Mouse (Mus musculus) hindbrain, embryonic 15.5 days (tissue): ENCODE measurements around the gene Pzp. TPM values are rescaled to one million over a fixed set of nuclear protein-coding genes. Genes with fewer than 3 reads are reported as not detected.

ENCODE experiments used
- ATAC-seq: fragments of 200-750 bp; cut with Nextera tagmentation; 2 replicates; pipeline ENCODE4 v1.8.0; 2017; ENCODE audit warnings: low read depth, moderate number of reproducible peaks, moderate TSS enrichment; ENCODE audit not compliant: low FRiP score
- H3K27ac ChIP-seq: fragments of 300-500 bp; sonication (generic); replicated peaks from 2 replicates; pipeline ENCODE4 v1.5.1; 2015; ENCODE audit warnings: mild to moderate bottlenecking, inconsistent platforms
- H3K27me3 ChIP-seq: fragments of 300-500 bp; sonication (generic); 2 replicates; pipeline ENCODE4 v1.6.1; 2015; ENCODE audit warnings: control low read depth, inconsistent platforms
- H3K36me3 ChIP-seq: fragments of 300-500 bp; sonication (generic); 2 replicates; pipeline ENCODE4 v1.6.1; 2015; ENCODE audit warnings: control low read depth, inconsistent platforms
- H3K4me1 ChIP-seq: fragments of 300-500 bp; sonication (generic); replicated peaks from 2 replicates; pipeline ENCODE4 v1.6.1; 2015; ENCODE audit warnings: control low read depth, inconsistent platforms
- H3K4me2 ChIP-seq: fragments of 300-500 bp; sonication (generic); 2 replicates; pipeline ENCODE4 v1.6.1; 2015; ENCODE audit warnings: moderate library complexity, mild to moderate bottlenecking, inconsistent platforms
- H3K4me3 ChIP-seq: fragments of 300-500 bp; sonication (generic); 2 replicates; pipeline ENCODE4 v1.5.1; 2015; ENCODE audit warnings: mild to moderate bottlenecking, inconsistent platforms
- H3K9ac ChIP-seq: fragments of 300-500 bp; sonication (generic); 2 replicates; pipeline ENCODE4 v1.6.1; 2015; ENCODE audit warnings: inconsistent platforms
- H3K9me3 ChIP-seq: fragments of 300-500 bp; sonication (generic); 2 replicates; pipeline ENCODE4 v1.6.1; 2016; ENCODE audit warnings: control low read depth, inconsistent platforms
- WGBS: fragments of 180-500 bp; shearing (Covaris S2); methylation state at CpG from one replicate; pipeline ENCODE4 v1.1.7; 2015; 5-methylcytosine and 5-hydroxymethylcytosine counted together
- polyA plus RNA-seq: library from polyadenylated mRNA; unstranded; fragments of >200 nt; fragmentation: Nextera tagmentation; extraction: Ambion mirVana; gene quantifications from 2 replicates; pipeline ENCODE4 v1.2.1, GENCODE M21; 2015

Gene Pzp
- polyA plus RNA-seq: 0.31 and 0.48 TPM in 2 replicates

DNA sequence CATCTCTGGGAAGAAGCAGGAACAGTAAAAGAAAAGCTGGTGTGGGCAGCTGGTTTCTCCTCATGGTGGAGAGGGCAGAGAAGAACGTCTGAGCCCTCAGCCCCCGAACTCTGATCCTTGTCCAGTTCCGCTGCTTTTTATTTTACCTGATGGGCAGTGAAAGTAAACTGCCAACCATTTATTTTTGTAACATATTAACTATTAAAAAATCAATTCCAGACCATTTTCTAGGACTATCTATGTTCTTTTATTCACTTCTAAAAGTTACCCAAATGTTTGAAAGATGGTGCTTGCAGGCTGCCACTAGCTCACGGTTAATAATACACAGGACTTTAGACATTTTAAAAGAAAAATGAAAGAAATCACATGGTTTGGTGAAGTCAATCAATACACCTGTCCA, at the start of gene Pzp:
Pzp (minus strand) TSS at position 120 of the 400 bp plus-strand sequence.
- WGBS: 89% methylated on average over 4 of the region's 4 CpGs
- ATAC-seq: no peak
- H3K36me3 ChIP-seq: no peaks in the 10 kb centered on the region

DNA sequence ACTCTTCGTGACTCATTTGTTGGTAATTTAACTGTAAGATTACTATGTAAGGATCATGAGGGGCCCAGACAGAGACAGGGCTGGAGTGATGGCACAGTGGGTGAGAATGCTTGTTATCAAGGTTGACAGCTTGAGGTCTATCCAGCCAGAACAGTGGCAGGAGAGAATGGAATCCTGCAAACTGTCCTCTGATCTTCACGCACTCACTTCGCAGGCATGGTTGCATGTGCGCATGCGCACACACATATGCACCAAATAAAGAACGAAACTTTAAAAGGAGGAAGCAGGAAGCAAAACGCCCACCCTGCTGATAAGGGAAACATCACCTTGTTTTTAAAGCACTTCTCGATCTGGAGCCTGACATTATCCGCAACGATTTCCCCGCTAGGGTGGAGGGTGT, 40.1 kb upstream of the Pzp start:
- H3K27ac ChIP-seq: no peak overlapping the region
- ATAC-seq: no peak
- WGBS: 94% methylated on average over 11 of the region's 11 CpGs
- H3K9ac ChIP-seq: no peak overlapping the region
- H3K4me3 ChIP-seq: no peak overlapping the region
- H3K36me3 ChIP-seq: no peaks in the 10 kb centered on the region
- H3K4me1 ChIP-seq: no peaks in the 10 kb centered on the region
- H3K4me2 ChIP-seq: no peak overlapping the region
- H3K9me3 ChIP-seq: no peaks in the 10 kb centered on the region
- no peaks in the 10 kb centered on the region for H3K27me3 ChIP-seq

More for the DNA sequence above, at the start of gene Pzp:
- H3K27me3 ChIP-seq: no peaks in the 10 kb centered on the region
- H3K4me3 ChIP-seq: no peak within 1 kb of the TSS
- H3K9me3 ChIP-seq: no peaks in the 10 kb centered on the region
- no peak within 1 kb of the TSS for H3K9ac ChIP-seq
- H3K4me1 ChIP-seq: no peaks in the 10 kb centered on the region
- H3K4me2 ChIP-seq: no peak within 1 kb of the TSS
- H3K27ac ChIP-seq: no peak within 1 kb of the TSS

DNA sequence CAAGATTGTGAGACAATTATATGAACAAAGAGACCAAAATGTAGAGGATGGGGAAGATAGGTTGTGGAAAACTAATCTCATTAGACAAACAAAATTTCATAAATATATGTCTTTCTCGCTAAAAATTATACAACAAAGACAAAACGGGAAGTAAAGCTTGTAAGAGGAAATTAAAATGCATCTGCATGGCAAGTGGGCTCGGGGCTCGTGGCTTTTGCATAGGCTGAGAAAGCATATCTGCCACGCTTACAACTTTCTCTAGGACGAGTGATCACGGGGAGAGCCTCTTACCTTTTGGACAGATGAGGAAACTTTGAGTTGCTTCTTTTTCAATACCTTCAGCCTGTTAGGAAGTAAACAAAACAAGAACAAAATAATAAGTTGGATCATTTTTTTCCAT, 27.5 kb upstream of the Pzp start:
- no peak overlapping the region for H3K9ac ChIP-seq
- no peak overlapping the region for H3K27ac ChIP-seq
- no peaks in the 10 kb centered on the region for H3K36me3 ChIP-seq
- no peak overlapping the region for H3K4me3 ChIP-seq
- no peak overlapping the region for H3K4me2 ChIP-seq
- H3K4me1 ChIP-seq: no peaks in the 10 kb centered on the region
- no peak for ATAC-seq
- no peaks in the 10 kb centered on the region for H3K27me3 ChIP-seq
- WGBS: 90% methylated on average over 7 of the region's 7 CpGs
- no peaks in the 10 kb centered on the region for H3K9me3 ChIP-seq

DNA sequence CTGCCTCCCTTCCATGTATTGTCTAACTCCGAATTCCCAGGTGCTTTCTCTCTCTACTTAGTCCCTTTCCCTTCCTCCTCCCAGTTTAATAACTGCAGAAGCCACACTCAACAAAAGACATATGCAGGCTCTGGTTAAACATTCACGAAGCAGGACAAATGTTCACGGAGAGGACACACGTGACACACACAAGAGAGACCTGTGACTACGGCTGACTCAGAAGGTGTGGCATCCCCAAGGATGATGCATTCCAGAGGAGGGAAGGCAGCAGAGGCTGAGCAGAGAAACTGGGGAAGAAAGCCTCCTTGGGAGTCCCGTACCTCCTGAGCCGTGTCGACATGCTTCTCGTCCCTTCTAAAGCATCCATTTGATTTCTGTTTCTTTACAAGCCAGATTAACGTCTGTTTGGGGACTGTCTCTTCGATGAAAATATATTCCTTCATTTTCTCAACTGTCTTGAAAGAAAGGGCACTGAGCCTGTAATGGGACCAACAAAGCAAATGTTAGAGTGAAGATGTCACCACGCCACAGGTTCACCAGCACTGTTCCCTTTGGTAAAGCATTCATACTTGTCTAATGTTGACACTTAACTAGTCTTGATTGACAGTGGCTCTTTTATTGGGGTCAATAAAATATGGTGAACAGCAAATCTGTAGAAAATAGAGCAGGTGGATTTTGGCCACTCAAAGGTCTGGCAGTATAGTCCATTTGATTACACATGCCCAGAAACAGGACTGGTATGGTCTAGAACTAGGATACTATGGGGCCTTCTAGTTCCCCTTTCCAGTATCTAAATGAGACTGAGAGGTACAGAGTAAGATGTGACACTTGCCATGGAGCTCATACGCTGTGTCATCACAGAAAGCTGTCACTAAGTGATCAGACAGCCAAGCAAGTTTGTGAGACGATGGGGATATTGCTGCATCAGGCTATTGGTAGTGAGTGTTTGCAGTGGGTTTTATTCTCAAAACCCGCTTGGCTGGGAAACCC, 23.2 kb upstream of the Pzp start:
- 84% methylated on average over 15 of the region's 15 CpGs for WGBS
- Histone ChIP-seq H3K4me1 (no peaks in the 10 kb centered on the region), H3K9ac (no peak overlapping the region), H3K4me3 (no peak overlapping the region), H3K9me3 (no peaks in the 10 kb centered on the region), H3K27me3 (no peaks in the 10 kb centered on the region), H3K4me2 (no peak overlapping the region), H3K36me3 (no peaks in the 10 kb centered on the region), H3K27ac (no peak overlapping the region)
- no peak for ATAC-seq

DNA sequence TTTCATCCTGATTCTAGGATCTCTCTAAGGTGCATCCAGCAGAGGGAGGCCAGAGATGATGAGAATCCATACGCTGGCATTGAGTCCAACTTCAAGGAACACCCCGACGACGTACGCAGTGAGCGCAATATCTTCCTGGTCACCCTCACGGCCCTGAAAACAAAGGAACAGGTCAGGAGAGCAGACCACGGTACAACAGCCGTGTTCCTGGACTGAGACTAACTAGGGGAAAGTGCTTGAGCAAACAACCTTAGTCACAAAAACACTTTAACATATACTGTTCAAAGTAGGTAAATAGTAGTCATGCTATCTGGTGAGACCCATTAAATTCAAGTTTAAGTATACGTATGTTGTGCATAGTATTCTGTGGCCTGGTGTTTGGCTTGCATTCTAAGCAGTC, 22.0 kb upstream of the Pzp start:
- no peak overlapping the region for H3K27ac ChIP-seq
- H3K27me3 ChIP-seq: no peaks in the 10 kb centered on the region
- ATAC-seq: no peak
- H3K4me3 ChIP-seq: no peak overlapping the region
- H3K36me3 ChIP-seq: no peaks in the 10 kb centered on the region
- H3K4me2 ChIP-seq: no peak overlapping the region
- 91% methylated on average over 10 of the region's 10 CpGs for WGBS
- no peaks in the 10 kb centered on the region for H3K4me1 ChIP-seq
- H3K9ac ChIP-seq: no peak overlapping the region
- no peaks in the 10 kb centered on the region for H3K9me3 ChIP-seq

DNA sequence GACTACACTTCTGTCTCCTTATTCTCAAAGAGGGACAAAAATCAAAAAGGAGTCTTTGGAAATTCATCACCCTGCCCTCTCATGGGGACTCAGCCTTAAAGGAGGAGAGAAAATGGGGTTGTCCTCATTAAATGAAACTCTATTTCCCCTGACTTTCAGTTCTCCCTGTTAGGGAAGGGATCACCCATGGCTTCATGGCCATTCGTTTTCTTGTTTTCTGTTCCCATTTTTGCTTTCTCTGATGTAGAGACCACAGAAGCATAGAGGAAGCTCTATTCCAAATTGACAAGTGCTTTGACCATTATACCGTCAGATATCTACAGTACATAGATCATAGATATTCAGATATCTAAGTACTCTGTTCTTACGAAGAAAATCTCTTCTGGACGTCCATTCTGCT, 18.9 kb upstream of the Pzp start:
- Histone ChIP-seq H3K4me3 (no peak overlapping the region), H3K27me3 (no peaks in the 10 kb centered on the region), H3K4me2 (no peak overlapping the region), H3K36me3 (no peaks in the 10 kb centered on the region), H3K27ac (no peak overlapping the region), H3K9me3 (no peaks in the 10 kb centered on the region), H3K9ac (no peak overlapping the region), H3K4me1 (no peaks in the 10 kb centered on the region)
- no peak for ATAC-seq
- WGBS: 89% methylated on average over 4 of the region's 4 CpGs

DNA sequence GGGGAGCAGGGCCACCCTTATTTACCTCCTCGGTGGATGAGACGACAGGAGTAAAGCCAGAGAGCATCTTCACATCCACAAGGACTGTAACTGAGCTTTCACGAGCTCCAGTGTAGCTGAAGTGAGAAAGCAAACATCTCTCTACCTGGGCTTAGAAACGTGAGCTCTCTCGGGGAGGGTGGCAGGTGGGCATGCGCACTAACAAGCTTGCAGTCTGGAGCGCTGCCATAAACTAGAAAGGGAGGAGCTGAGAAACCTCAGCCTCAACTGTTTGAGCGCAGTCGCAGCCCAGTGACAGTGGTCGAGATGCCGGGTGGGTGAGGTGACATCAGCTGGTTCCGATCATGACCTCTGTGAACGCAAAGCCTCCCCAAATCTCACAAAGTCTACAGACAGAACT, 16.7 kb upstream of the Pzp start:
- WGBS: 85% methylated on average over 13 of the region's 13 CpGs

DNA sequence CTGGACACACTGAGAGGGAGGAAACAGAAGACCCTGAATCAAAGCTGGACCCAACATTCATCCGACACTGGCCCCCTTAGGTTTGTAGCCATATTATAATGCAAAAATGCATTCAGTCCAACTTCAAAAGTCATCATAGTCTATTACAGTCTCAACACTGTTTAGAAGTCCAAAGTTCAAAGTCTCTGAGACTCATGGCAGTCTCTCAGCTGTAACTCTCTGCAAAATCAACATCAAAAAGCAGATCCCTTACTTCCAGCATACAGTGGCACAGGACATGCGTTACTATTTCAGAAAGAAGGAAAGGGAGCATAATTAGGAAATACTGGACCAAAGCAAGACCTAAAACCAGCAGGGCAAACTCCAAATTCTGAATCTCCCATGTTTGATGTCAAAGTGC, 8.7 kb upstream of the Pzp start:
- 95% methylated on average over 2 of the region's 2 CpGs for WGBS

More for the DNA sequence above, 16.7 kb upstream of the Pzp start:
- H3K9me3 ChIP-seq: no peaks in the 10 kb centered on the region
- no peaks in the 10 kb centered on the region for H3K36me3 ChIP-seq
- no peak overlapping the region for H3K9ac ChIP-seq
- H3K4me3 ChIP-seq: no peak overlapping the region
- H3K27me3 ChIP-seq: no peaks in the 10 kb centered on the region
- no peaks in the 10 kb centered on the region for H3K4me1 ChIP-seq
- no peak overlapping the region for H3K27ac ChIP-seq
- no peak for ATAC-seq
- no peak overlapping the region for H3K4me2 ChIP-seq

DNA sequence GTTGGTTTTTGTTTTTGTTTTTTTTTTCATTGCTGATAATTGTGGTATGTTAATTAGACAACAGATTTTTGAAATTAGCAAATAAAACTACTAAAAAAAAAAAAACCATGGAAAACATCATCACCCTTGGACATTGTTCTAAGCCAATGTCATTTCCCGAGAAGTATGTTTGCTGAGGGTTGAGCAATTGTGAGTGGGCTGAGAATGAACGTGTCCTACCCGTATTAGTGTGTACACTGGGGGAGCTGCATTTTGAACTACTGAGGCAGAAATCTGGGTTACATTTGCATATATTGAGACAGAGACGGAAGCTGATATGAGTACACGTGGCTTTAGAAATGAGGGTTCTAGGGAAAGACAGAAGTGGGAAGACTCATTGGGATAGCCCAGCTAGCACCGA, 6.8 kb upstream of the Pzp start:
- WGBS: 90% methylated on average over 6 of the region's 6 CpGs
- H3K4me1 ChIP-seq: no peaks in the 10 kb centered on the region
- H3K4me3 ChIP-seq: no peak overlapping the region
- no peaks in the 10 kb centered on the region for H3K27me3 ChIP-seq
- H3K9me3 ChIP-seq: no peaks in the 10 kb centered on the region
- ATAC-seq: no peak
- H3K4me2 ChIP-seq: no peak overlapping the region
- no peaks in the 10 kb centered on the region for H3K36me3 ChIP-seq
- no peak overlapping the region for H3K27ac ChIP-seq
- H3K9ac ChIP-seq: no peak overlapping the region

More for the DNA sequence above, 8.7 kb upstream of the Pzp start:
- no peak overlapping the region for H3K4me3 ChIP-seq
- no peaks in the 10 kb centered on the region for H3K9me3 ChIP-seq
- no peaks in the 10 kb centered on the region for H3K4me1 ChIP-seq
- H3K4me2 ChIP-seq: no peak overlapping the region
- no peak overlapping the region for H3K27ac ChIP-seq
- no peaks in the 10 kb centered on the region for H3K27me3 ChIP-seq
- ATAC-seq: no peak
- no peak overlapping the region for H3K9ac ChIP-seq
- no peaks in the 10 kb centered on the region for H3K36me3 ChIP-seq

DNA sequence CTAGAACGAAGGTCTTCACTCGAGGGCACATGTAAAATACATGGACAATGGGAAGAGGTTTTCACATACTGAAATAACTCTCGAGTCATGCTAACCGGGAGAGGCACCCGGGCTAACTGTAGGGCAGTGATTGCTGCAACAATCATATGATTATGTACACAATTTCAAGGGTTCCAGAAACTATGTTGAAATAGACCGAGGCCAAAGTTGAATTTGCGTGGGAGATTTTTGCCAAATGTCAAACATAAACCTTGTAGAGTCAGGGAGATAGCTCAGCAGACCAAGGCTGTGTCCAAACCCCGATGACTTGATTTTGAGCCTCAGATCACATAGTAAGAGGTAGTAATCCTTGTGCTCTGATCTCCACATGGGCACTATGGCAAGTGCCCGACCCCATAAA, 6.2 kb upstream of the Pzp start:
- WGBS: 92% methylated on average over 9 of the region's 9 CpGs
- Histone ChIP-seq H3K36me3 (no peaks in the 10 kb centered on the region), H3K4me1 (no peaks in the 10 kb centered on the region), H3K4me2 (no peak overlapping the region), H3K27me3 (no peaks in the 10 kb centered on the region), H3K9me3 (no peaks in the 10 kb centered on the region), H3K27ac (no peak overlapping the region), H3K9ac (no peak overlapping the region), H3K4me3 (no peak overlapping the region)
- ATAC-seq: no peak

DNA sequence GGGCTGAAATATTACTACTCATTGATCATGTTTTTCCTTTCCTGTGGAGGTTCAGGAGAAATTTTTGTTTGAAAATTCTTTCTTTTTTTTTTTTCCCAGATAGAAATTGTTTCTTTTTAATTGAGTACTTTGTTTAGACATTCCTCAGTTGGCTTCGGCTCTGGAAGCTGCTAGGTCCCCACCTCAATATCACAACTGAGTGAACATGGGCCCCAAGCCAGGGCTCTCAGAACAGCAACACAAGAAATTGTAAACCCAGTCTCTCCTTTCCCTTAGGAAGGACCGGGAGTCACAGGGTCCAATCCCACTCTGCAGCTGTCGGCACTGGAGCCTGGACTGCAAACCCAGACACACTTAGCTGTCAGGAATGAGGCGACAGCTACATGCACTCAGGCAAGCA, 2.0 kb upstream of the Pzp start:
- Histone ChIP-seq H3K4me3 (no peak overlapping the region), H3K27ac (no peak overlapping the region), H3K4me2 (no peak overlapping the region), H3K27me3 (no peaks in the 10 kb centered on the region), H3K4me1 (no peaks in the 10 kb centered on the region), H3K9ac (no peak overlapping the region), H3K36me3 (no peaks in the 10 kb centered on the region), H3K9me3 (no peaks in the 10 kb centered on the region)
- 77% methylated on average over 4 of the region's 4 CpGs for WGBS
- ATAC-seq: no peak

DNA sequence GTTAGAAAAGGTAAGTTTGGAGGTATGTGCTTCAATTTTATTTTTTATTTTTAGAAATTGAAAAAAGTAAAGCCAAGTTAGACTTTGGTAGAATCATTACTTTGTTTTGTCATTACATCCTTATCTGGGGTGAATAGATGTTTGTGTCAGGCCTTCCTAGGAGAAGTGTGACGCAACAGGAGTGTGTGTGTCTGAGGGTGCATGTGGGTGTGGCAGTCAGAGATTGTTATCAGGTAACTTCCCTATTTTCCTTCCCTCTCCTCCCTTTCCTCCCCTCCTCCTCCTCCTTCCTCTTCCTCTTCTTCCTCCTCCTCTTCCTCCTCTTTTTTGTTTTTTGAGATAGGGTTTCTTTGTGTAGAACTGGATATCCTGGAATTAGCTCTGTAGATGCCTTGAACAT, 590 bp upstream of the Pzp start:
- WGBS: 89% methylated on average over 1 of the region's 1 CpGs
- no peak overlapping the region for H3K4me3 ChIP-seq
- no peak for ATAC-seq

More for the DNA sequence above, 590 bp upstream of the Pzp start:
- no peak overlapping the region for H3K9ac ChIP-seq
- no peak overlapping the region for H3K4me2 ChIP-seq
- H3K9me3 ChIP-seq: no peaks in the 10 kb centered on the region
- H3K27me3 ChIP-seq: no peaks in the 10 kb centered on the region
- no peaks in the 10 kb centered on the region for H3K36me3 ChIP-seq
- no peak overlapping the region for H3K27ac ChIP-seq
- no peaks in the 10 kb centered on the region for H3K4me1 ChIP-seq
